Mouse (Mus musculus): ENCODE measurements around the gene Parp9. TPM values are rescaled to one million over a fixed set of nuclear protein-coding genes. Genes with fewer than 3 reads are reported as not detected.
"Not testable (repeated sequence)": the region's sequence is repeated elsewhere in the genome, so short reads cannot be mapped to it uniquely, and the experiment has no call there.

The Parp9 gene
- total and polyA plus RNA-seq, 2 experiments: 13.7 to 63.5 TPM

GRCm38 (mm10) chr16:35987930-35988329 lies 49.7 kb downstream of the Parp9 start:
- DNase-seq (ENCODE audit: extremely low read depth, low read depth, low spot score): no peak
- Histone ChIP-seq H3K4me3 (ENCODE audit: insufficient read depth, low read depth, low read length) (no peak overlapping the region), H3K9ac (ENCODE audit: low read depth, low read length) (no peak overlapping the region), H3K79me2 (ENCODE audit: control insufficient read depth, insufficient read depth, low read length) (peaks cover 26% of the 10 kb centered on the region; the same call in 1 of the 2 replicates), H3K27ac (replicated peaks; ENCODE audit: insufficient read depth, low read depth, low read length) (no peak overlapping the region), H3K36me3 (ENCODE audit: control insufficient read depth, insufficient read depth, low read length) (no peaks in the 10 kb centered on the region), H3K27me3 (ENCODE audit: control insufficient read depth, insufficient read depth, low read length) (no peaks in the 10 kb centered on the region), H3K4me1 (ENCODE audit: control insufficient read depth, insufficient read depth, low read length) (peaks cover 3% of the 10 kb centered on the region; the same call in 1 of the 2 replicates)
- 62% methylated on average over 1 of the region's 1 CpGs for WGBS
- TF ChIP-seq CTCF (IDR thresholded peaks at IDR 0.05; ENCODE audit: low read depth, low read length): no peak
- no peak for TF ChIP-seq POLR2A (IDR thresholded peaks at IDR 0.05; ENCODE audit: extremely low read depth, insufficient read depth, low read length)

- H3K9ac ChIP-seq (ENCODE audit: low read depth, low read length): no peak overlapping the region
- TF ChIP-seq CTCF (IDR thresholded peaks at IDR 0.05; ENCODE audit: low read depth, low read length) (no peak), POLR2A (IDR thresholded peaks at IDR 0.05; ENCODE audit: extremely low read depth, insufficient read depth, low read length) (no peak)
- H3K79me2 ChIP-seq (ENCODE audit: control insufficient read depth, insufficient read depth, low read length): peaks cover 26% of the 10 kb centered on the region
- WGBS: 52% methylated on average over 1 of the region's 1 CpGs
- no peaks in the 10 kb centered on the region for H3K27me3 ChIP-seq (ENCODE audit: control insufficient read depth, insufficient read depth, low read length)
- no peak overlapping the region for H3K4me3 ChIP-seq (ENCODE audit: insufficient read depth, low read depth, low read length)
- no peaks in the 10 kb centered on the region; the same call in 1 of the 2 replicates for H3K4me1 ChIP-seq (ENCODE audit: control insufficient read depth, insufficient read depth, low read length)
- DNase-seq (ENCODE audit: extremely low read depth, low read depth, low spot score): no peak
- no peaks in the 10 kb centered on the region for H3K36me3 ChIP-seq (ENCODE audit: control insufficient read depth, insufficient read depth, low read length)
- no peak overlapping the region for H3K27ac ChIP-seq (replicated peaks; ENCODE audit: insufficient read depth, low read depth, low read length)
Measured at GRCm38 (mm10) chr16:35992391-35992790, 54.1 kb downstream of the Parp9 start.

GRCm38 (mm10) chr16:35993316-35993715 lies 55.0 kb downstream of the Parp9 start:
- TF ChIP-seq POLR2A (IDR thresholded peaks at IDR 0.05; ENCODE audit: extremely low read depth, insufficient read depth, low read length): no peak
- H3K36me3 ChIP-seq (ENCODE audit: control insufficient read depth, insufficient read depth, low read length): no peaks in the 10 kb centered on the region
- DNase-seq (ENCODE audit: extremely low read depth, low read depth, low spot score): no peak

DNA sequence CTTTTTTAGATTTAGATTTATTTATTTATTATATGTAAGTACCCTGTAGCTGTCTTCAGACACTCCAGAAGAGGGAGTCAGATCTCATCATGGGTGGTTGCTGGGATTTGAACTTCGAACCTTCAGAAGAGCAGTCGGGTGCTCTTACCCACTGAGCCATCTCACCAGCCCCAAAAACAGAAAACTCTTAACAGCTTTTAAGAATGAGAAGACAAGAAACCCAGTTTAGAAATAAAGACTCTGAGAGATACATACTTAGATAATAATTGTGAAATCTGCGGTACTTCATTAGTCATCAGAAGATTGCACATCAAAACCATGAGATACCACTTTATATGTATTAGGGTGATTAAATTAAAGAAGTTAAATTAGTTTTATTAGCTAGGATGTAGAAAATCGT lies 60.6 kb downstream of the Parp9 start:
- Histone ChIP-seq H3K36me3 (ENCODE audit: control insufficient read depth, insufficient read depth, low read length) (peaks cover 16% of the 10 kb centered on the region), H3K79me2 (ENCODE audit: control insufficient read depth, insufficient read depth, low read length) (peaks cover 15% of the 10 kb centered on the region)
- not testable (repeated sequence) for H3K27ac ChIP-seq (replicated peaks; ENCODE audit: insufficient read depth, low read depth, low read length); H3K4me3 ChIP-seq (ENCODE audit: insufficient read depth, low read depth, low read length); H3K27me3 ChIP-seq (ENCODE audit: control insufficient read depth, insufficient read depth, low read length); DNase-seq (ENCODE audit: extremely low read depth, low read depth, low spot score); H3K9ac ChIP-seq (ENCODE audit: low read depth, low read length); H3K4me1 ChIP-seq (ENCODE audit: control insufficient read depth, insufficient read depth, low read length)
- 85% methylated on average over 4 of the region's 4 CpGs for WGBS

More at GRCm38 (mm10) chr16:35993316-35993715, 55.0 kb downstream of the Parp9 start:
- Histone ChIP-seq H3K27me3 (ENCODE audit: control insufficient read depth, insufficient read depth, low read length) (no peaks in the 10 kb centered on the region), H3K9ac (ENCODE audit: low read depth, low read length) (no peak overlapping the region), H3K79me2 (ENCODE audit: control insufficient read depth, insufficient read depth, low read length) (peaks cover 29% of the 10 kb centered on the region), H3K4me3 (ENCODE audit: insufficient read depth, low read depth, low read length) (no peak overlapping the region), H3K4me1 (ENCODE audit: control insufficient read depth, insufficient read depth, low read length) (no peaks in the 10 kb centered on the region; the same call in 1 of the 2 replicates), H3K27ac (replicated peaks; ENCODE audit: insufficient read depth, low read depth, low read length) (no peak overlapping the region)
- WGBS: 92% methylated on average over 3 of the region's 3 CpGs

GRCm38 (mm10) chr16:36008396-36008795 lies 70.1 kb downstream of the Parp9 start:
- H3K27me3 ChIP-seq (ENCODE audit: control insufficient read depth, insufficient read depth, low read length): no peaks in the 10 kb centered on the region
- H3K9ac ChIP-seq (ENCODE audit: low read depth, low read length): no peak overlapping the region
- no peaks in the 10 kb centered on the region; the same call in 1 of the 2 replicates for H3K79me2 ChIP-seq (ENCODE audit: control insufficient read depth, insufficient read depth, low read length)
- 85% methylated on average over 3 of the region's 3 CpGs for WGBS
- H3K4me3 ChIP-seq (ENCODE audit: insufficient read depth, low read depth, low read length): no peak overlapping the region
- TF ChIP-seq CTCF (IDR thresholded peaks at IDR 0.05; ENCODE audit: low read depth, low read length): no peak
- no peak for TF ChIP-seq POLR2A (IDR thresholded peaks at IDR 0.05; ENCODE audit: extremely low read depth, insufficient read depth, low read length)
- H3K4me1 ChIP-seq (ENCODE audit: control insufficient read depth, insufficient read depth, low read length): no peaks in the 10 kb centered on the region
- peaks cover 18% of the 10 kb centered on the region for H3K36me3 ChIP-seq (ENCODE audit: control insufficient read depth, insufficient read depth, low read length)
- H3K27ac ChIP-seq (replicated peaks; ENCODE audit: insufficient read depth, low read depth, low read length): no peak overlapping the region
- DNase-seq (ENCODE audit: extremely low read depth, low read depth, low spot score): no peak

- 100% methylated on average over 1 of the region's 1 CpGs for WGBS
- H3K27ac ChIP-seq (replicated peaks; ENCODE audit: insufficient read depth, low read depth, low read length): no peak overlapping the region
- H3K4me1 ChIP-seq (ENCODE audit: control insufficient read depth, insufficient read depth, low read length): no peaks in the 10 kb centered on the region
- H3K79me2 ChIP-seq (ENCODE audit: control insufficient read depth, insufficient read depth, low read length): no peaks in the 10 kb centered on the region
- peaks cover 40% of the 10 kb centered on the region for H3K36me3 ChIP-seq (ENCODE audit: control insufficient read depth, insufficient read depth, low read length)
- no peak overlapping the region for H3K9ac ChIP-seq (ENCODE audit: low read depth, low read length)
- no peak for TF ChIP-seq CTCF (IDR thresholded peaks at IDR 0.05; ENCODE audit: low read depth, low read length)
- TF ChIP-seq POLR2A (IDR thresholded peaks at IDR 0.05; ENCODE audit: extremely low read depth, insufficient read depth, low read length): no peak
- H3K27me3 ChIP-seq (ENCODE audit: control insufficient read depth, insufficient read depth, low read length): no peaks in the 10 kb centered on the region
- H3K4me3 ChIP-seq (ENCODE audit: insufficient read depth, low read depth, low read length): no peak overlapping the region
- DNase-seq (ENCODE audit: extremely low read depth, low read depth, low spot score): no peak
Measured at GRCm38 (mm10) chr16:36016335-36016734, 78.1 kb downstream of the Parp9 start.

Other genes with a start within 250 kb of the Parp9 start
- 13.8 and 15.5 TPM in 2 replicates for gene Dirc2, start 169.1 kb upstream of the Parp9 start, total RNA-seq (2014; rRNA removed)
- gene Dirc2, start 169.1 kb upstream of the Parp9 start, polyA plus RNA-seq (2012; rRNA removed): 22.1 and 26.1 TPM in 2 replicates
- gene Hspbap1, start 168.1 kb upstream of the Parp9 start, total RNA-seq (2014; rRNA removed): 1.9 and 2.0 TPM in 2 replicates
- gene Hspbap1, start 168.1 kb upstream of the Parp9 start, polyA plus RNA-seq (2012; rRNA removed): 1.7 TPM in 2 replicates
- gene Parp14, start 66.9 kb upstream of the Parp9 start, total RNA-seq (2014; rRNA removed): 19.5 and 24.5 TPM in 2 replicates
- gene Parp14, start 66.9 kb upstream of the Parp9 start, polyA plus RNA-seq (2012; rRNA removed): 3.3 and 4.5 TPM in 2 replicates
- 26.0 and 31.6 TPM in 2 replicates for gene Dtx3l, start 681 bp downstream of the Parp9 start, total RNA-seq (2014; rRNA removed)
- 11.2 and 12.2 TPM in 2 replicates for gene Dtx3l, start 681 bp downstream of the Parp9 start, polyA plus RNA-seq (2012; rRNA removed)
- gene Kpna1, start 40.3 kb downstream of the Parp9 start, total RNA-seq (2014; rRNA removed): 21.1 and 21.4 TPM in 2 replicates
- gene Kpna1, start 40.3 kb downstream of the Parp9 start, polyA plus RNA-seq (2012; rRNA removed): 5.7 and 6.1 TPM in 2 replicates
- 1.9 and 2.3 TPM in 2 replicates for gene Wdr5b, start 102.7 kb downstream of the Parp9 start, total RNA-seq (2014; rRNA removed)
- 0.51 and 0.73 TPM in 2 replicates for gene Wdr5b, start 102.7 kb downstream of the Parp9 start, polyA plus RNA-seq (2012; rRNA removed)
- 118 and 129 TPM in 2 replicates for gene Fam162a, start 133.1 kb downstream of the Parp9 start, total RNA-seq (2014; rRNA removed)
- 69.3 and 73.4 TPM in 2 replicates for gene Fam162a, start 133.1 kb downstream of the Parp9 start, polyA plus RNA-seq (2012; rRNA removed)
- 54.0 and 54.6 TPM in 2 replicates for gene Ccdc58, start 133.2 kb downstream of the Parp9 start, total RNA-seq (2014; rRNA removed)
- 16.2 and 22.3 TPM in 2 replicates for gene Ccdc58, start 133.2 kb downstream of the Parp9 start, polyA plus RNA-seq (2012; rRNA removed)
- gene Csta1, start 192.8 kb downstream of the Parp9 start, total RNA-seq (2014; rRNA removed): not detected in 2 replicates
- not detected in 2 replicates for gene Csta1, start 192.8 kb downstream of the Parp9 start, polyA plus RNA-seq (2012; rRNA removed)
- gene Stfa2l1, start 218.3 kb downstream of the Parp9 start, total RNA-seq (2014; rRNA removed): not detected in 2 replicates
- gene Stfa2l1, start 218.3 kb downstream of the Parp9 start, polyA plus RNA-seq (2012; rRNA removed): not detected in 2 replicates
- not detected in 2 replicates for gene Gm5483, start 245.7 kb downstream of the Parp9 start, total RNA-seq (2014; rRNA removed)
- not detected in 2 replicates for gene Gm5483, start 245.7 kb downstream of the Parp9 start, polyA plus RNA-seq (2012; rRNA removed)